Mouse (Mus musculus): ENCODE data around the gene Ccdc85c.

The Ccdc85c gene

GRCm38 (mm10) chr12:108238395-108239035 lies 36.7 kb downstream of the Ccdc85c start:
- no peak for DNase-seq

- no peak for DNase-seq
These were observed 37.8 kb downstream of the Ccdc85c start for GRCm38 (mm10) chr12:108237300-108238006.

GRCm38 (mm10) chr12:108235976-108236555 lies 39.2 kb downstream of the Ccdc85c start:
- no peak for DNase-seq

- DNase-seq: no peak
These were observed 40.2 kb downstream of the Ccdc85c start for GRCm38 (mm10) chr12:108234832-108235602.

GRCm38 (mm10) chr12:108233736-108234135 lies 41.5 kb downstream of the Ccdc85c start:
- DNase-seq: no peak

- no peak for DNase-seq
These were observed 43.3 kb downstream of the Ccdc85c start for GRCm38 (mm10) chr12:108231901-108232300.

GRCm38 (mm10) chr12:108230821-108231794 lies 44.1 kb downstream of the Ccdc85c start:
- DNase-seq: no peak

GRCm38 (mm10) chr12:108230077-108230476 lies 45.1 kb downstream of the Ccdc85c start:
- DNase-seq: no peak

- DNase-seq: no peak
These were observed 47.7 kb downstream of the Ccdc85c start for GRCm38 (mm10) chr12:108227527-108227926.

GRCm38 (mm10) chr12:108226941-108227340 lies 48.3 kb downstream of the Ccdc85c start:
- DNase-seq: no peak

- no peak for DNase-seq
These were observed 49.0 kb downstream of the Ccdc85c start for GRCm38 (mm10) chr12:108226216-108226615.

- DNase-seq: no peak
These were observed 49.4 kb downstream of the Ccdc85c start for GRCm38 (mm10) chr12:108225781-108226180.

- no peak for DNase-seq
These were observed 51.9 kb downstream of the Ccdc85c start for GRCm38 (mm10) chr12:108223357-108223756.

GRCm38 (mm10) chr12:108221712-108222111 lies 53.5 kb downstream of the Ccdc85c start:
- DNase-seq: no peak

- DNase-seq: no peak
These were observed 54.0 kb downstream of the Ccdc85c start for GRCm38 (mm10) chr12:108221206-108221605.

- DNase-seq: no peak
These were observed 54.6 kb downstream of the Ccdc85c start for GRCm38 (mm10) chr12:108220621-108221020.

- DNase-seq: no peak
These were observed 55.2 kb downstream of the Ccdc85c start for GRCm38 (mm10) chr12:108219825-108220616.

- DNase-seq: no peak
These were observed 56.1 kb downstream of the Ccdc85c start for GRCm38 (mm10) chr12:108219163-108219562.

GRCm38 (mm10) chr12:108217572-108217971 lies 57.7 kb downstream of the Ccdc85c start:
- peak; percentile 23 to 49 for DNase-seq

GRCm38 (mm10) chr12:108216611-108217370 lies 58.4 kb downstream of the Ccdc85c start:
- DNase-seq: no peak
